Mouse (Mus musculus): ENCODE results near the gene Nsd1. TPM values are rescaled to one million over a fixed set of nuclear protein-coding genes. Genes with fewer than 3 reads are reported as not detected.

The Nsd1 gene
- polyA plus RNA-seq, 1 experiment from 2014 or later, result 49.6 TPM

GRCm38 (mm10) chr13:55296760-55297159 lies 87.2 kb downstream of the Nsd1 start:
- ATAC-seq (ENCODE audit: low FRiP score, low TSS enrichment), result no peak
- Histone ChIP-seq H3K4me1 (ENCODE audit: insufficient read depth, low read length) (no peaks in the 10 kb centered on the region), H3K9ac (replicated peaks; ENCODE audit: low read length) (no peak overlapping the region), H3K4me2 (replicated peaks; ENCODE audit: low read depth, low read length) (no peak overlapping the region), H3K36me3 (ENCODE audit: insufficient read depth, low read length) (peaks cover 58% of the 10 kb centered on the region), H3K27me3 (ENCODE audit: insufficient read depth, low read length) (no peaks in the 10 kb centered on the region), H3K27ac (ENCODE audit: low read length) (no peak overlapping the region), H3K9me3 (ENCODE audit: low read length) (no peaks in the 10 kb centered on the region), H3K4me3 (ENCODE audit: low read length) (no peak overlapping the region)
- 90% methylated on average over 1 of the region's 1 CpGs for WGBS

- Histone ChIP-seq H3K4me1 (ENCODE audit: insufficient read depth, low read length) (no peaks in the 10 kb centered on the region), H3K27ac (ENCODE audit: low read length) (no peak overlapping the region), H3K27me3 (ENCODE audit: insufficient read depth, low read length) (no peaks in the 10 kb centered on the region), H3K9me3 (ENCODE audit: low read length) (no peaks in the 10 kb centered on the region), H3K36me3 (ENCODE audit: insufficient read depth, low read length) (peaks cover 63% of the 10 kb centered on the region), H3K4me2 (replicated peaks; ENCODE audit: low read depth, low read length) (no peak overlapping the region), H3K9ac (replicated peaks; ENCODE audit: low read length) (no peak overlapping the region), H3K4me3 (ENCODE audit: low read length) (no peak overlapping the region)
- no peak for ATAC-seq (ENCODE audit: low FRiP score, low TSS enrichment)
- WGBS, result 71% methylated on average over 5 of the region's 5 CpGs
These were observed 91.3 kb downstream of the Nsd1 start for GRCm38 (mm10) chr13:55300913-55301312.

GRCm38 (mm10) chr13:55312028-55312630 lies 102.5 kb downstream of the Nsd1 start:
- Histone ChIP-seq H3K9me3 (ENCODE audit: low read length) (no peaks in the 10 kb centered on the region), H3K4me3 (ENCODE audit: low read length) (no peak overlapping the region), H3K4me1 (ENCODE audit: insufficient read depth, low read length) (no peaks in the 10 kb centered on the region), H3K27me3 (ENCODE audit: insufficient read depth, low read length) (no peaks in the 10 kb centered on the region), H3K27ac (ENCODE audit: low read length) (no peak overlapping the region), H3K36me3 (ENCODE audit: insufficient read depth, low read length) (peaks cover 72% of the 10 kb centered on the region), H3K4me2 (replicated peaks; ENCODE audit: low read depth, low read length) (no peak overlapping the region), H3K9ac (replicated peaks; ENCODE audit: low read length) (no peak overlapping the region)
- 87% methylated on average over 8 of the region's 8 CpGs for WGBS
- ATAC-seq (ENCODE audit: low FRiP score, low TSS enrichment), result no peak

GRCm38 (mm10) chr13:55313051-55313450 lies 103.5 kb downstream of the Nsd1 start:
- no peak overlapping the region for H3K4me3 ChIP-seq (ENCODE audit: low read length)
- ATAC-seq (ENCODE audit: low FRiP score, low TSS enrichment), result no peak
- no peak overlapping the region for H3K27ac ChIP-seq (ENCODE audit: low read length)
- no peaks in the 10 kb centered on the region for H3K9me3 ChIP-seq (ENCODE audit: low read length)
- no peak overlapping the region for H3K4me2 ChIP-seq (replicated peaks; ENCODE audit: low read depth, low read length)
- no peak overlapping the region for H3K9ac ChIP-seq (replicated peaks; ENCODE audit: low read length)
- no peaks in the 10 kb centered on the region for H3K27me3 ChIP-seq (ENCODE audit: insufficient read depth, low read length)
- 59% methylated on average over 9 of the region's 9 CpGs for WGBS
- H3K4me1 ChIP-seq (ENCODE audit: insufficient read depth, low read length), result no peaks in the 10 kb centered on the region
- peaks cover 66% of the 10 kb centered on the region for H3K36me3 ChIP-seq (ENCODE audit: insufficient read depth, low read length)

- WGBS, result 94% methylated on average over 2 of the region's 2 CpGs
- peaks cover 68% of the 10 kb centered on the region for H3K36me3 ChIP-seq (ENCODE audit: insufficient read depth, low read length)
- no peak overlapping the region for H3K9ac ChIP-seq (replicated peaks; ENCODE audit: low read length)
- H3K9me3 ChIP-seq (ENCODE audit: low read length), result no peaks in the 10 kb centered on the region
- H3K4me3 ChIP-seq (ENCODE audit: low read length), result no peak overlapping the region
- H3K4me2 ChIP-seq (replicated peaks; ENCODE audit: low read depth, low read length), result no peak overlapping the region
- no peak for ATAC-seq (ENCODE audit: low FRiP score, low TSS enrichment)
- no peak overlapping the region for H3K27ac ChIP-seq (ENCODE audit: low read length)
- no peaks in the 10 kb centered on the region for H3K27me3 ChIP-seq (ENCODE audit: insufficient read depth, low read length)
- no peaks in the 10 kb centered on the region for H3K4me1 ChIP-seq (ENCODE audit: insufficient read depth, low read length)
These were observed 105.4 kb downstream of the Nsd1 start for GRCm38 (mm10) chr13:55314891-55315412.

- Histone ChIP-seq H3K4me2 (replicated peaks; ENCODE audit: low read depth, low read length) (no peak overlapping the region), H3K4me3 (ENCODE audit: low read length) (no peak overlapping the region), H3K9me3 (ENCODE audit: low read length) (no peaks in the 10 kb centered on the region), H3K9ac (replicated peaks; ENCODE audit: low read length) (no peak overlapping the region), H3K27ac (ENCODE audit: low read length) (no peak overlapping the region), H3K27me3 (ENCODE audit: insufficient read depth, low read length) (no peaks in the 10 kb centered on the region), H3K4me1 (ENCODE audit: insufficient read depth, low read length) (peaks cover 18% of the 10 kb centered on the region), H3K36me3 (ENCODE audit: insufficient read depth, low read length) (peaks cover 46% of the 10 kb centered on the region)
- no peak for ATAC-seq (ENCODE audit: low FRiP score, low TSS enrichment)
- 80% methylated on average over 3 of the region's 3 CpGs for WGBS
These were observed 108.8 kb downstream of the Nsd1 start for GRCm38 (mm10) chr13:55318351-55318750.

- peak within 1 kb of the TSS; percentile 80 for H3K4me2 ChIP-seq (replicated peaks; ENCODE audit: low read depth, low read length)
- H3K9ac ChIP-seq (replicated peaks; ENCODE audit: low read length), result peak within 1 kb of the TSS; percentile 89
- H3K9me3 ChIP-seq (ENCODE audit: low read length), result no peaks in the 10 kb centered on the region
- no peaks in the 10 kb centered on the region for H3K27me3 ChIP-seq (ENCODE audit: insufficient read depth, low read length)
- no peak for ATAC-seq (ENCODE audit: low FRiP score, low TSS enrichment)
- H3K27ac ChIP-seq (ENCODE audit: low read length), result peak within 1 kb of the TSS; percentile 73
- 83% methylated on average over 4 of the region's 4 CpGs for WGBS
- peaks cover 43% of the 10 kb centered on the region for H3K36me3 ChIP-seq (ENCODE audit: insufficient read depth, low read length)
- peak within 1 kb of the TSS; percentile 85 for H3K4me3 ChIP-seq (ENCODE audit: low read length)
- peaks cover 27% of the 10 kb centered on the region for H3K4me1 ChIP-seq (ENCODE audit: insufficient read depth, low read length)
These were observed 110.5 kb downstream of the Nsd1 start, which contains the start of gene Prelid1 for GRCm38 (mm10) chr13:55319931-55320533. TSS of gene Prelid1 (plus strand) at chr13:55320500.

- H3K36me3 ChIP-seq (ENCODE audit: insufficient read depth, low read length), result peaks cover 53% of the 10 kb centered on the region
- H3K4me1 ChIP-seq (ENCODE audit: insufficient read depth, low read length), result peaks cover 32% of the 10 kb centered on the region
- H3K9me3 ChIP-seq (ENCODE audit: low read length), result no peaks in the 10 kb centered on the region
- H3K4me3 ChIP-seq (ENCODE audit: low read length), result peak within 1 kb of the TSS; percentile 85
- peak within 1 kb of the TSS; percentile 89 for H3K9ac ChIP-seq (replicated peaks; ENCODE audit: low read length)
- peak within 1 kb of the TSS; percentile 86 for H3K27ac ChIP-seq (ENCODE audit: low read length)
- peak; percentile 88 for ATAC-seq (ENCODE audit: low FRiP score, low TSS enrichment)
- H3K27me3 ChIP-seq (ENCODE audit: insufficient read depth, low read length), result no peaks in the 10 kb centered on the region
- H3K4me2 ChIP-seq (replicated peaks; ENCODE audit: low read depth, low read length), result peak within 1 kb of the TSS; percentile 80
- WGBS, result under 1% methylated on average over 73 of the region's 73 CpGs
These were observed 112.0 kb downstream of the Nsd1 start, which contains the start of gene Rab24 for GRCm38 (mm10) chr13:55321434-55322129. TSS of gene Rab24 (minus strand) at chr13:55321946.

GRCm38 (mm10) chr13:55322130-55322825 lies 112.7 kb downstream of the Nsd1 start:
- Histone ChIP-seq H3K9me3 (ENCODE audit: low read length) (no peaks in the 10 kb centered on the region), H3K4me3 (ENCODE audit: low read length) (peak overlapping the region; percentile 85), H3K36me3 (ENCODE audit: insufficient read depth, low read length) (peaks cover 49% of the 10 kb centered on the region), H3K27me3 (ENCODE audit: insufficient read depth, low read length) (no peaks in the 10 kb centered on the region), H3K4me1 (ENCODE audit: insufficient read depth, low read length) (peaks cover 35% of the 10 kb centered on the region), H3K9ac (replicated peaks; ENCODE audit: low read length) (peak overlapping the region; percentile 89), H3K4me2 (replicated peaks; ENCODE audit: low read depth, low read length) (peak overlapping the region; percentile 80), H3K27ac (ENCODE audit: low read length) (peak overlapping the region; percentile 86)
- WGBS, result 1% methylated on average over 31 of the region's 31 CpGs
- no peak; the same call in 1 of the 2 replicates for ATAC-seq (ENCODE audit: low FRiP score, low TSS enrichment)
